Mouse (Mus musculus) midbrain, embryonic 15.5 days (tissue): ENCODE measurements at regions not wholly inside any gene's neighbourhood (a gene's known extent, or its start where the extent isn't known, plus 50 kb on each side); places are given as distances from the start of the nearest gene placed in this dataset.

Source experiments
- ATAC-seq: fragments of 200-750 bp; cut with Nextera tagmentation; replicated peaks from 2 replicates; pipeline ENCODE4 v1.8.0; 2017; ENCODE audit warnings: moderate TSS enrichment
- H3K27ac ChIP-seq: fragments of 300-500 bp; sonication (generic); 2 replicates; pipeline ENCODE4 v1.5.1; 2015; ENCODE audit warnings: mild to moderate bottlenecking, inconsistent platforms
- H3K27me3 ChIP-seq: fragments of 300-500 bp; sonication (generic); replicated peaks from 2 replicates; pipeline ENCODE4 v1.6.1; 2015; ENCODE audit warnings: inconsistent platforms
- H3K36me3 ChIP-seq: fragments of 300-500 bp; sonication (generic); replicated peaks from 2 replicates; pipeline ENCODE4 v1.6.1; 2015; ENCODE audit warnings: inconsistent platforms
- H3K4me1 ChIP-seq: fragments of 300-500 bp; sonication (generic); 2 replicates; pipeline ENCODE4 v1.6.1; 2015; ENCODE audit warnings: inconsistent platforms
- H3K4me2 ChIP-seq: fragments of 300-500 bp; sonication (generic); 2 replicates; pipeline ENCODE4 v1.6.1; 2015; ENCODE audit warnings: inconsistent platforms, mild to moderate bottlenecking, moderate library complexity
- H3K4me3 ChIP-seq: fragments of 300-500 bp; sonication (generic); 2 replicates; pipeline ENCODE4 v1.5.1; 2015; ENCODE audit warnings: mild to moderate bottlenecking, inconsistent platforms
- H3K9ac ChIP-seq: fragments of 300-500 bp; sonication (generic); 2 replicates; pipeline ENCODE4 v1.6.1; 2015; ENCODE audit warnings: mild to moderate bottlenecking, inconsistent platforms
- H3K9me3 ChIP-seq: fragments of 300-500 bp; sonication (generic); 2 replicates; pipeline ENCODE4 v1.6.1; 2016; ENCODE audit warnings: inconsistent platforms
- WGBS: fragments of 180-500 bp; shearing (Covaris S2); methylation state at CpG from one replicate; pipeline ENCODE4 v1.1.7; 2015; ENCODE audit warnings: mixed read lengths; 5-methylcytosine and 5-hydroxymethylcytosine counted together

GRCm38 (mm10) chr10:37457384-37457783 lies 318.7 kb upstream of the Marcks start:
- Histone ChIP-seq H3K4me1 (no peaks in the 10 kb centered on the region), H3K9ac (no peak overlapping the region), H3K4me3 (no peak overlapping the region), H3K36me3 (no peaks in the 10 kb centered on the region), H3K27me3 (no peaks in the 10 kb centered on the region), H3K4me2 (no peak overlapping the region), H3K27ac (no peak overlapping the region), H3K9me3 (no peaks in the 10 kb centered on the region)
- 73% methylated on average over 2 of the region's 2 CpGs for WGBS
- no peak for ATAC-seq

DNA sequence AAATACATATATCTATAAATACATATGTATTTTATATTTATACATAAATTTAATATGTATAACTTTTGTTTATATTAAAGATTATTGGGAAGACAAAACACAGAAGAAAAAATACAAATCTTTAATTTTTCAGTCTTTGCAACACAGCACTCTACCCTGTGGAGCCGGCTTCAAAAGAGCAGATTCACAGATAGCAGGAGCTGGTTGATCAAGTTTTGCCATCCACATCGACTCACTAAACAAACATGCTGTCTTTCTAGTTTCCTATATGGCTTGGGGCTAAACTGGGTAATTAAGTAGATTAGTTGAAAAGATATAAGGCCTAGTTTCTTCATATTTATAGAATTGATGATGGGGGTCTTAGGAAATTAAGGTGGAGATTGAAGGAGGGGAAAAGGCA lies 311.2 kb upstream of the Marcks start:
- Histone ChIP-seq H3K27ac (no peak overlapping the region), H3K27me3 (no peaks in the 10 kb centered on the region), H3K4me2 (no peak overlapping the region), H3K4me1 (no peaks in the 10 kb centered on the region), H3K36me3 (no peaks in the 10 kb centered on the region), H3K9me3 (no peaks in the 10 kb centered on the region), H3K4me3 (no peak overlapping the region), H3K9ac (no peak overlapping the region)
- ATAC-seq: no peak
- WGBS: 88% methylated on average over 2 of the region's 2 CpGs

DNA sequence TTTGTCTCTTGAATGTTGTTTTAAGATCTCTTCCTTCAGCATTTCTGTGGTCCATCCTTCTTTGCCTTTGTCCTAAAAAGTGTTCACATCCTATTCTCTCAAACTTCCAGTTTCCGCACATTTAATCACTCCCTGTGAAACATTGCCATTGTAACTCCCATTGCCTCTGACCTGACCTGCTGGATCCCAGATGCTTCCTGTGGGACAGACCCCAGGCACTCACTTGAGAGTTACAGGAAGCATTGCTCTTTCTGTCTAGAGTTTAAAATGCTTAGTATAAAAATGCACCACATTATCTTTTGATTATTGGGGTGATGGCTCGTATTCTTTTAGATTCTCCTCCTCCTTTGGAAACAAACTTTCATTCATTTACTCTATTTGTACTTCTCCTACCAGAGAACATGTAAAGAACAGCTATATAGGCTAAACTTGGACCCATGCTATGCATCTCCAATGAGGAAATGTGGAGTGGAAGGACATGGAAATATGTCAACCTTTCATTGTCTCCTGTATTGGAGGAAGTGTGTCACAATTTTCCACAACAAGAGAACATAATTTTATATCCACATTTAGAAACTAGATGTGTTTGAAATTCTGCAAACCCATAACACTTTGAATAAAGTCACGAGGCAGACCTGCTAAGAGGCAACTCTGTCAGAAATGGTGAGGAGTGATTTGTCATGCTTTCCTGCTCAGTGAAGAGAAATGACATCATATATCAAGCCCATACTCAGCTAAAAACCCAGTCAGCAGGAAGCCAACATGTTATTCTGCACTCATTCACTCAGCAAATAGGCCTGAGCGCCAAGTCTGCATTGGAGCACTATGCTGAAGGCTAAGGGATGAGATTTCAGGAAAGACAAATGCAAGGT lies 308.8 kb upstream of the Marcks start:
- no peak overlapping the region for H3K9ac ChIP-seq

GRCm38 (mm10) chr10:37439863-37440613 lies 301.3 kb upstream of the Marcks start:
- ATAC-seq: peak; percentile 88
- peaks cover 4% of the 10 kb centered on the region; the same call in 1 of the 2 replicates for H3K4me1 ChIP-seq
- no peaks in the 10 kb centered on the region for H3K9me3 ChIP-seq
- H3K27ac ChIP-seq: peak overlapping the region; percentile 55; the same call in 1 of the 2 replicates
- H3K4me3 ChIP-seq: no peak overlapping the region
- H3K9ac ChIP-seq: no peak overlapping the region
- WGBS: 13% methylated on average over 4 of the region's 4 CpGs
- H3K27me3 ChIP-seq: no peaks in the 10 kb centered on the region
- no peak overlapping the region for H3K4me2 ChIP-seq
- no peaks in the 10 kb centered on the region for H3K36me3 ChIP-seq

More for the DNA sequence above, 308.8 kb upstream of the Marcks start:
- Histone ChIP-seq H3K4me2 (no peak overlapping the region), H3K9me3 (no peaks in the 10 kb centered on the region), H3K27ac (no peak overlapping the region), H3K4me3 (no peak overlapping the region), H3K36me3 (no peaks in the 10 kb centered on the region), H3K27me3 (no peaks in the 10 kb centered on the region), H3K4me1 (no peaks in the 10 kb centered on the region)
- ATAC-seq: no peak
- WGBS: 83% methylated on average over 4 of the region's 4 CpGs

DNA sequence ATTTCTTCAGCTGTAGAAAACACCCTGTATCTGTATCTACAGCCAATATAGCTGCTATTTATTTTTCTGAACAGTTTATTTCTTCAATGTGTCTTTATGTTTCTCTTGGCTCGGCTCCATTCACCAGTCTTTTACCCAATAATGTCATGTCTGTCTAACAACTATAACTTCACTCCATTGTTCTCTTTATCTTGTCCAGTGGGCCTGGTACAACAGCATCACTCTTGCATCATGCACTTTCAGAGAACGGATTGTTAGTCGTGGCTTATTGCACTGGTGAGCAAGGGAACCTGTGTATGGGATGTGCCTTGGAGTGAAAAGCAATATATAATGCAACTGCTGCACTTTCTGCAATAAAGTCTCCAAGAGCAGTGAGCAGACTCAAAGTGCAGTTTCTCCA lies 299.6 kb upstream of the Marcks start:
- no peaks in the 10 kb centered on the region for H3K9me3 ChIP-seq
- 52% methylated on average over 3 of the region's 3 CpGs for WGBS
- no peaks in the 10 kb centered on the region for H3K36me3 ChIP-seq
- H3K9ac ChIP-seq: no peak overlapping the region
- no peak overlapping the region for H3K27ac ChIP-seq
- H3K27me3 ChIP-seq: no peaks in the 10 kb centered on the region
- H3K4me2 ChIP-seq: no peak overlapping the region
- ATAC-seq: no peak
- H3K4me1 ChIP-seq: peaks cover 4% of the 10 kb centered on the region; the same call in 1 of the 2 replicates
- no peak overlapping the region for H3K4me3 ChIP-seq

- Histone ChIP-seq H3K4me1 (peaks cover 4% of the 10 kb centered on the region; the same call in 1 of the 2 replicates), H3K36me3 (no peaks in the 10 kb centered on the region), H3K4me2 (no peak overlapping the region), H3K27ac (no peak overlapping the region), H3K9me3 (no peaks in the 10 kb centered on the region), H3K9ac (no peak overlapping the region), H3K27me3 (no peaks in the 10 kb centered on the region), H3K4me3 (no peak overlapping the region)
- no peak for ATAC-seq
These were observed 298.1 kb upstream of the Marcks start for GRCm38 (mm10) chr10:37436849-37437248.

GRCm38 (mm10) chr10:37434229-37434628 lies 295.5 kb upstream of the Marcks start:
- no peaks in the 10 kb centered on the region; the same call in 1 of the 2 replicates for H3K4me1 ChIP-seq
- no peak for ATAC-seq

GRCm38 (mm10) chr10:37423047-37423446 lies 284.3 kb upstream of the Marcks start:
- H3K27me3 ChIP-seq: no peaks in the 10 kb centered on the region
- no peak overlapping the region for H3K9ac ChIP-seq
- no peak overlapping the region for H3K4me3 ChIP-seq
- H3K4me1 ChIP-seq: no peaks in the 10 kb centered on the region
- H3K27ac ChIP-seq: no peak overlapping the region
- ATAC-seq: no peak
- no peak overlapping the region for H3K4me2 ChIP-seq
- WGBS: 53% methylated on average over 1 of the region's 1 CpGs
- H3K36me3 ChIP-seq: no peaks in the 10 kb centered on the region
- H3K9me3 ChIP-seq: no peaks in the 10 kb centered on the region

More at GRCm38 (mm10) chr10:37434229-37434628, 295.5 kb upstream of the Marcks start:
- H3K4me2 ChIP-seq: no peak overlapping the region
- H3K27ac ChIP-seq: no peak overlapping the region
- H3K27me3 ChIP-seq: no peaks in the 10 kb centered on the region
- no peak overlapping the region for H3K9ac ChIP-seq
- WGBS: 65% methylated on average over 5 of the region's 5 CpGs
- no peaks in the 10 kb centered on the region for H3K36me3 ChIP-seq
- no peaks in the 10 kb centered on the region for H3K9me3 ChIP-seq
- H3K4me3 ChIP-seq: no peak overlapping the region

GRCm38 (mm10) chr10:37422612-37423011 lies 283.9 kb upstream of the Marcks start:
- Histone ChIP-seq H3K27ac (no peak overlapping the region), H3K27me3 (no peaks in the 10 kb centered on the region), H3K4me2 (no peak overlapping the region), H3K4me3 (no peak overlapping the region), H3K9ac (no peak overlapping the region), H3K4me1 (no peaks in the 10 kb centered on the region), H3K9me3 (no peaks in the 10 kb centered on the region), H3K36me3 (no peaks in the 10 kb centered on the region)
- ATAC-seq: no peak
- WGBS: 46% methylated on average over 2 of the region's 2 CpGs

GRCm38 (mm10) chr10:37416321-37416720 lies 277.6 kb upstream of the Marcks start:
- no peaks in the 10 kb centered on the region for H3K27me3 ChIP-seq
- no peaks in the 10 kb centered on the region for H3K4me1 ChIP-seq
- no peak overlapping the region for H3K4me3 ChIP-seq
- no peaks in the 10 kb centered on the region for H3K36me3 ChIP-seq
- H3K4me2 ChIP-seq: no peak overlapping the region
- 0 out of 2 replicates have a peak, but pooled peaks have one; percentile 42 for ATAC-seq
- H3K9ac ChIP-seq: no peak overlapping the region
- H3K9me3 ChIP-seq: no peaks in the 10 kb centered on the region
- no peak overlapping the region for H3K27ac ChIP-seq
- WGBS: 27% methylated on average over 1 of the region's 1 CpGs

DNA sequence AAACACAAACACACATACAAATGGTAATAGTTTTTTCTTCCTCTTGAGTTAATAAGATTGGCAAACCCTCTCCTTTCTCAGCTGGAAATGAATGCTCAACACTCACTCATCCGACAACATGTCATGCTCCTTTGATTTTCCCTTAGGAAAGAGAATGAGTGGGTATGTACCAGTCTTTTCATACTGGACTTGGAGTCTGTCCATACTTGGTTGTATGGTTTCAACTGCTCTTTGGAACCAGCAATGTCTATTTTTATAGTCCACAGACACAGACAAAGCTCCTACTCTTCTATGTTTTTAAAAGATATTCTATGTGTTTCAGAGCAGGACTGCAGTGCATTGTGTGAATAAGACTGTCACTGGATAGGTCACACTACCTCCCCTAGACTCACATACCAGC lies 273.7 kb upstream of the Marcks start:
- Histone ChIP-seq H3K36me3 (no peaks in the 10 kb centered on the region), H3K4me2 (no peak overlapping the region), H3K4me1 (no peaks in the 10 kb centered on the region), H3K27ac (no peak overlapping the region), H3K27me3 (no peaks in the 10 kb centered on the region), H3K9ac (no peak overlapping the region), H3K9me3 (no peaks in the 10 kb centered on the region), H3K4me3 (no peak overlapping the region)
- no peak for ATAC-seq
- 52% methylated on average over 1 of the region's 1 CpGs for WGBS

DNA sequence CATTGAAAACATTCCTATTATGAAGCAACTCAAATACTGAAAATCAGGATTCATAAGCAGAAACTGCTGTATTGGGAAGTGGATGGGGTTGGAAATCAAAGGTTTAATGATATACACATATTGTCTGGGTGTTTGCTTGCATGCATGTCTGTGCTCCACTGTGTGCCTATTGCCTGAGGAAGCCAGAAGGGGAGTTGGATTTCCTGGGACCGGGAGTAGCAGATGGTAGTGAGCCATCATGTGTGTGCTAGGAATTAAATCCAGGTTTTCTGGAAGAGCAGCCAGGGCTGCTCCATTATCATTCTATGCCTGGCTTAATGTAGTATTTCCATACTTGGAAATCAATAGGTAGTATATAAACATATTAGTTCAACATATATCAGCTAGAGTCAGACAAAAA lies 271.0 kb upstream of the Marcks start:
- no peak for ATAC-seq
- Histone ChIP-seq H3K36me3 (no peaks in the 10 kb centered on the region), H3K4me2 (no peak overlapping the region), H3K4me3 (no peak overlapping the region), H3K9me3 (no peaks in the 10 kb centered on the region), H3K4me1 (no peaks in the 10 kb centered on the region), H3K27ac (no peak overlapping the region), H3K9ac (no peak overlapping the region), H3K27me3 (no peaks in the 10 kb centered on the region)
- WGBS: 29% methylated on average over 1 of the region's 1 CpGs
